Comparison of ENCODE assay signal across 16 mouse cellular contexts in genomic region chr12:81783301-81783700, GRCm38 (mm10). TPM values are rescaled to one million over a fixed set of nuclear protein-coding genes. Genes with fewer than 3 reads are reported as not detected.
DNase-seq lines count a peak whose midpoint lies in the region; ATAC-seq and TF ChIP-seq lines count a peak whose summit lies in the region.
"Had no signal": no experiment of that assay in that cellular context is flagged by ENCODE, and none has a peak within 500 bp of the region (broad histone marks: within the 10 kb centered on the region; RNA-seq: fewer than 3 reads in every experiment).

No protein-coding gene starts in this region.

- WGBS in kidney, adult 2 months = 64% methylated on average over 4 of the region's 4 CpGs
- WGBS in kidney, embryonic 14.5 days = 77% methylated on average over 4 of the region's 4 CpGs
- 41% methylated on average over 4 of the region's 4 CpGs for WGBS in lung, embryonic 16.5 days

- H3K4me3 ChIP-seq in kidney, adult 2 months (ENCODE audit: insufficient read depth, low read depth, low read length) = no peak overlapping the region
- no peak overlapping the region for H3K4me3 ChIP-seq in kidney, embryonic 14.5 days (ENCODE audit: low read length)
- H3K4me3 ChIP-seq in lung, embryonic 16.5 days (ENCODE audit: low read length) = no peak overlapping the region
- H3K4me3 ChIP-seq: erythroblast, embryonic 14.5 days; heart, adult 2 months; hindbrain, embryonic 13.5 days; limb, embryonic 12.5 days; liver, embryonic 15.5 days; neural tube, embryonic 15.5 days had no signal

- H3K27me3 ChIP-seq in kidney, adult 2 months (replicated peaks; ENCODE audit: control insufficient read depth, insufficient read depth, low read length) = no peaks in the 10 kb centered on the region
- H3K27me3 ChIP-seq in kidney, embryonic 14.5 days (ENCODE audit: control insufficient read depth, insufficient read depth, low read length) = peaks cover 18% of the 10 kb centered on the region
- H3K27me3 ChIP-seq in lung, embryonic 16.5 days (ENCODE audit: control insufficient read depth, insufficient read depth, low read depth, low read length) = peaks cover 18% of the 10 kb centered on the region

- H3K27ac ChIP-seq in kidney, adult 2 months (ENCODE audit: insufficient read depth, low read depth, low read length) = no peak overlapping the region
- no peak overlapping the region for H3K27ac ChIP-seq in kidney, embryonic 14.5 days (ENCODE audit: low read depth, low read length)
- peak overlapping the region; percentile 84 for H3K27ac ChIP-seq in lung, embryonic 16.5 days (ENCODE audit: low read length)
- H3K27ac ChIP-seq: heart, adult 2 months; hindbrain, embryonic 13.5 days; limb, embryonic 12.5 days; liver, embryonic 15.5 days; neural tube, embryonic 15.5 days had no signal

- no peaks in the 10 kb centered on the region for H3K4me1 ChIP-seq in kidney, adult 2 months (ENCODE audit: control insufficient read depth, insufficient read depth, low read length)
- H3K4me1 ChIP-seq in kidney, embryonic 14.5 days (ENCODE audit: control insufficient read depth, insufficient read depth, low read length) = 0 out of 2 replicates have a peak, but pooled peaks cover 4% of the 10 kb centered on the region
- peaks cover 13% of the 10 kb centered on the region for H3K4me1 ChIP-seq in lung, embryonic 16.5 days (replicated peaks; ENCODE audit: control insufficient read depth, insufficient read depth, low read length)

- H3K4me2 ChIP-seq in kidney, embryonic 14.5 days (replicated peaks; ENCODE audit: low read depth, low read length) = no peak overlapping the region
- H3K4me2 ChIP-seq in lung, embryonic 16.5 days (ENCODE audit: low read depth, low read length) = no peak overlapping the region
- H3K4me2 ChIP-seq: hindbrain, embryonic 13.5 days; limb, embryonic 12.5 days; liver, embryonic 15.5 days; neural tube, embryonic 15.5 days had no signal

- TF ChIP-seq POLR2A in kidney, adult 2 months (IDR thresholded peaks at IDR 0.05; ENCODE audit: low read depth, low read length) = no peak

- no peaks in the 10 kb centered on the region for H3K9me3 ChIP-seq in kidney, embryonic 14.5 days (ENCODE audit: control insufficient read depth, low read length)
- no peaks in the 10 kb centered on the region for H3K9me3 ChIP-seq in lung, embryonic 16.5 days (ENCODE audit: control insufficient read depth, low read length)
- H3K9me3 ChIP-seq: hindbrain, embryonic 13.5 days; limb, embryonic 12.5 days; liver, embryonic 15.5 days; neural tube, embryonic 15.5 days had no signal

- no peak for ATAC-seq in kidney, embryonic 14.5 days (ENCODE audit: low FRiP score, low TSS enrichment)
- peak; percentile 22; the same call in 1 of the 2 replicates for ATAC-seq in lung, embryonic 16.5 days (ENCODE audit: low read depth)
- ATAC-seq: activated CD4-positive, CD25-positive, alpha-beta regulatory T cell, adult 4 months; forebrain, embryonic 16.5 days had no signal

- TF ChIP-seq CTCF in kidney, adult 2 months (conservative IDR thresholded peaks at IDR 0.05; ENCODE audit: insufficient read depth, insufficient read length, low read depth, low read length) = no peak

- no peak overlapping the region for H3K9ac ChIP-seq in kidney, embryonic 14.5 days (ENCODE audit: low read depth, low read length)
- H3K9ac ChIP-seq in lung, embryonic 16.5 days (ENCODE audit: low read length) = no peak overlapping the region
- H3K9ac ChIP-seq: hindbrain, embryonic 13.5 days; limb, embryonic 12.5 days; liver, embryonic 15.5 days; neural tube, embryonic 15.5 days had no signal

- peak; percentile 48 for DNase-seq in kidney, adult 2 months
- peak; percentile 24 for DNase-seq in kidney, postnatal 10 days
- DNase-seq in urinary bladder, postnatal 14 days (ENCODE audit: low spot score) = peak; percentile 68
- no peak for DNase-seq in layer of hippocampus, adult 9-11 months
- no peak for DNase-seq in right cerebral cortex, postnatal 4 days
- DNase-seq: cerebellum, postnatal 25 days; heart, adult 2 months had no signal

- H3K36me3 ChIP-seq in kidney, adult 2 months (ENCODE audit: control insufficient read depth, insufficient read depth, low read length) = no peaks in the 10 kb centered on the region
- H3K36me3 ChIP-seq in kidney, embryonic 14.5 days (ENCODE audit: control insufficient read depth, insufficient read depth, low read length) = no peaks in the 10 kb centered on the region
- H3K36me3 ChIP-seq in lung, embryonic 16.5 days (ENCODE audit: control insufficient read depth, insufficient read depth, low read length) = no peaks in the 10 kb centered on the region
- H3K36me3 ChIP-seq: hindbrain, embryonic 13.5 days; limb, embryonic 12.5 days; liver, embryonic 15.5 days; neural tube, embryonic 15.5 days had no signal

RNA-seq across cellular contexts. Expression of gene Map3k9, which starts 2.3 kb away (rescaled TPM):
- polyA plus RNA-seq in kidney, adult 2 months (2012; rRNA removed) = 3.4 and 3.9 TPM in 2 replicates
- 0.99 and 1.9 TPM in 2 replicates for polyA plus RNA-seq in kidney, embryonic 14.5 days (2014; fragmentation: Nextera tagmentation; extraction: Ambion mirVana)
- 1.2 and 1.7 TPM in 2 replicates for polyA plus RNA-seq in lung, embryonic 16.5 days (2015; fragmentation: Nextera tagmentation; extraction: Ambion mirVana)
- polyA plus RNA-seq: erythroblast, embryonic 14.5 days had no signal

Comparison
In these comparisons a context has a peak if more than half of its experiments do, and no peak if none do; other contexts are left out.
1. DNase-seq: peak in kidney, adult 2 months (single experiment), kidney, postnatal 10 days (single experiment) and urinary bladder, postnatal 14 days (single experiment); none in layer of hippocampus, adult 9-11 months (single experiment) and right cerebral cortex, postnatal 4 days (single experiment).